Mouse (Mus musculus) small intestine, adult 2 months (tissue): ENCODE data around the gene Nek11.

Source experiments
- CTCF ChIP-seq: fragments of 200-500 bp; IDR thresholded peaks from 2 replicates; pipeline ENCODE4 v1.5.1; 2012; ENCODE audit warnings: low read depth, mild to moderate bottlenecking, control low read depth, inconsistent platforms, low read length, moderate library complexity, mixed read lengths; ENCODE audit not compliant: insufficient replicate concordance, insufficient read length; ENCODE audit errors: extremely low read depth
- POLR2A ChIP-seq: fragments of 200-500 bp; IDR thresholded peaks from 2 replicates; pipeline ENCODE4 v1.6.1; 2012; ENCODE audit warnings: low read depth, mild to moderate bottlenecking, control low read depth, inconsistent platforms, low read length, moderate library complexity

GRCm38 (mm10) chr9:105332436-105333016, 62.8 kb downstream of the Nek11 start:
- TF ChIP-seq CTCF (no peak), POLR2A (no peak)
